Mouse (Mus musculus): Measurements from ENCODE around the gene Ahdc1. TPM values are rescaled to one million over a fixed set of nuclear protein-coding genes. Genes with fewer than 3 reads are reported as not detected.

Ahdc1 gene
- polyA plus RNA-seq, 1 experiment from 2014 or later = 6.3 TPM

- peak within 1 kb of the TSS; percentile 49 for H3K4me2 ChIP-seq
- 17% methylated on average over 21 of the region's 21 CpGs for WGBS
- peak within 1 kb of the TSS; percentile 19 for H3K4me3 ChIP-seq
- H3K9me3 ChIP-seq (replicated peaks) = no peaks in the 10 kb centered on the region
- H3K9ac ChIP-seq = peak within 1 kb of the TSS; percentile 1; the same call in 1 of the 2 replicates
- H3K4me1 ChIP-seq (replicated peaks) = peaks cover 26% of the 10 kb centered on the region
- peak within 1 kb of the TSS; percentile 42; the same call in 1 of the 2 replicates for H3K27ac ChIP-seq
- peaks cover 18% of the 10 kb centered on the region for H3K27me3 ChIP-seq
- no peaks in the 10 kb centered on the region for H3K36me3 ChIP-seq
- no peak for ATAC-seq (replicated peaks; ENCODE audit: insufficient number of reproducible peaks, insufficient read depth, low FRiP score, low read depth)
These were observed 37.2 kb upstream of the Ahdc1 start, which contains the start of gene Fgr for GRCm38 (mm10) chr4:132973814-132974398. Fgr (plus strand) TSS chr4:132974095.

- Histone ChIP-seq H3K9me3 (replicated peaks) (no peaks in the 10 kb centered on the region), H3K27ac (peak overlapping the region; percentile 42; the same call in 1 of the 2 replicates), H3K36me3 (no peaks in the 10 kb centered on the region), H3K4me2 (peak overlapping the region; percentile 49), H3K9ac (peak overlapping the region; percentile 1; the same call in 1 of the 2 replicates), H3K4me3 (peak overlapping the region; percentile 19), H3K27me3 (peaks cover 18% of the 10 kb centered on the region), H3K4me1 (replicated peaks) (peaks cover 26% of the 10 kb centered on the region)
- WGBS = 6% methylated on average over 15 of the region's 15 CpGs
- no peak for ATAC-seq (replicated peaks; ENCODE audit: insufficient number of reproducible peaks, insufficient read depth, low FRiP score, low read depth)
These were observed 36.2 kb upstream of the Ahdc1 start for GRCm38 (mm10) chr4:132974904-132975303.

- H3K9me3 ChIP-seq (replicated peaks) = no peaks in the 10 kb centered on the region
- WGBS = 75% methylated on average over 3 of the region's 3 CpGs
- peaks cover 26% of the 10 kb centered on the region for H3K4me1 ChIP-seq (replicated peaks)
- peaks cover 18% of the 10 kb centered on the region for H3K27me3 ChIP-seq
- H3K4me3 ChIP-seq = no peak overlapping the region
- H3K9ac ChIP-seq = no peak overlapping the region
- H3K36me3 ChIP-seq = no peaks in the 10 kb centered on the region
- H3K27ac ChIP-seq = 0 out of 2 replicates have a peak overlapping the region, but pooled peaks have one; percentile 30
- no peak overlapping the region for H3K4me2 ChIP-seq
- ATAC-seq (replicated peaks; ENCODE audit: insufficient number of reproducible peaks, insufficient read depth, low FRiP score, low read depth) = no peak
These were observed 35.3 kb upstream of the Ahdc1 start for GRCm38 (mm10) chr4:132975791-132976190.

- Histone ChIP-seq H3K27ac (0 out of 2 replicates have a peak overlapping the region, but pooled peaks have one; percentile 30), H3K36me3 (no peaks in the 10 kb centered on the region), H3K9ac (no peak overlapping the region), H3K27me3 (peaks cover 18% of the 10 kb centered on the region), H3K4me1 (replicated peaks) (peaks cover 26% of the 10 kb centered on the region), H3K9me3 (replicated peaks) (no peaks in the 10 kb centered on the region), H3K4me3 (no peak overlapping the region), H3K4me2 (no peak overlapping the region)
- 63% methylated on average over 6 of the region's 6 CpGs for whole genome bisulfite sequencing
- ATAC-seq (replicated peaks; ENCODE audit: insufficient number of reproducible peaks, insufficient read depth, low FRiP score, low read depth) = no peak
These were observed 34.3 kb upstream of the Ahdc1 start for GRCm38 (mm10) chr4:132976729-132977128.

DNA sequence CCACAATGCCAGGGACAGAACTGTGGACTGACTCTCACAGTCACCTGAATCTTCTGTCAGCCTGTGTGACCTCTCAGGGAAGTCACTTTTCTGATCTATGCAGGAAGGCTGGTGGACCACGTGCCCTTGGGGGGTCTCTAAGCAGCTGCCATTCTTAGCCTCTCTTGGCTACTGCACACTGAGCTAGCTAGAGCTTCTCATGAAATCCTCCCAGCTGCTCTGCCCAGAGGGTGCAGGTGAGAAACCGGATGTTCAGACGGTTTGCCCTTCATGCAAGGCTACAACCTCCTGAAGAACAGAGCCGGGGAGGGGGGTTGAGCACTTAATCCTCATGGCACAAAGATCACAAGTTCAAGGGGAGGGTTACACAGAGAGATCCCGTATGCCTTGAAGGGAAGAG, 33.5 kb upstream of the Ahdc1 start:
- Histone ChIP-seq H3K4me1 (replicated peaks) (peaks cover 27% of the 10 kb centered on the region), H3K27ac (peak overlapping the region; percentile 17; the same call in 1 of the 2 replicates), H3K4me2 (0 out of 2 replicates have a peak overlapping the region, but pooled peaks have one; percentile 11), H3K4me3 (no peak overlapping the region), H3K9me3 (replicated peaks) (no peaks in the 10 kb centered on the region), H3K9ac (no peak overlapping the region), H3K36me3 (no peaks in the 10 kb centered on the region), H3K27me3 (peaks cover 18% of the 10 kb centered on the region)
- no peak for ATAC-seq (replicated peaks; ENCODE audit: insufficient number of reproducible peaks, insufficient read depth, low FRiP score, low read depth)
- 39% methylated on average over 5 of the region's 5 CpGs for WGBS

DNA sequence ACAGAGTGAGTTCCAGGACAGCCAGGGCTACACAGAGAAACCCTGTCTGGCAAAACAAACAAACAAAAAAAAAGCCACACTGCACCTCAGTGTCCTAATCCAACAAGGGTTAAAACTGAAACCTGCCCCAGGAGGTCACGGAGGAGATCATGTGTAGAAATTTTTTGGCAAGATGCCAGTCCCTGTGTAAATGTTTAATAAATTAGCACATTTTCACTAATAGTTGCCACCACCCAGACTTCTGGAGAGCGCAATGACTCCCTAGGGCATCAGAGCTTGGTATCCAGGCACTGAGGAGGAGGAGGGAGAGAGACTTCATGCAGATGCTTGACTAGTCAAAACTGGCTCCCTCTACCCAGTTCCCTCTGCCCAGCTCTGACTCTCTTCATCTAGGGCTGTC, 31.9 kb upstream of the Ahdc1 start:
- Histone ChIP-seq H3K4me1 (replicated peaks) (peaks cover 28% of the 10 kb centered on the region), H3K27me3 (peaks cover 11% of the 10 kb centered on the region; the same call in 1 of the 2 replicates), H3K4me3 (no peak overlapping the region), H3K4me2 (no peak overlapping the region), H3K27ac (no peak overlapping the region), H3K9me3 (replicated peaks) (no peaks in the 10 kb centered on the region), H3K9ac (no peak overlapping the region), H3K36me3 (no peaks in the 10 kb centered on the region)
- WGBS = 72% methylated on average over 2 of the region's 2 CpGs
- no peak for ATAC-seq (replicated peaks; ENCODE audit: insufficient number of reproducible peaks, insufficient read depth, low FRiP score, low read depth)

DNA sequence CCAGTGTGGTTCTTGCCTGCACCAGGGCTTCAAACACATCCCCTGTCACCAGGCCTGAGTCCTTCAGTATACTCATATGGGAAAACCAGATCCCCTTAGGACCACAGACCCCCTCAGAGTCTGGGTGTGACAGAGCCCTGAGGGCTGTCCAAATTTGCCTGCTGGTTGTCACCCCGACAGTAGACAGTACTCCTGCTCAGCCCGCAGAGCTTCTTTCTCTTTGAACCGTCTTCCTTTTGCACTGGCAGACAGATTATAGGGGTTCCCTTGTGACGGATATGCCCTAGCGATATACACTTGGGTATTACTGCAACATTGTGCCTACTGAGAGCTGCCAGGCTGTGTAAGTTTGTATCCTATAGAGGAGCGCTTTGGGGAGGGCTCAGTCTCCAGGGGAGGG, 29.4 kb upstream of the Ahdc1 start:
- no peak overlapping the region for H3K4me3 ChIP-seq
- no peak overlapping the region for H3K9ac ChIP-seq
- H3K27ac ChIP-seq = no peak overlapping the region
- WGBS = 78% methylated on average over 6 of the region's 6 CpGs
- no peaks in the 10 kb centered on the region for H3K36me3 ChIP-seq
- H3K9me3 ChIP-seq (replicated peaks) = no peaks in the 10 kb centered on the region
- H3K4me1 ChIP-seq (replicated peaks) = peaks cover 26% of the 10 kb centered on the region
- no peak overlapping the region for H3K4me2 ChIP-seq
- no peaks in the 10 kb centered on the region for H3K27me3 ChIP-seq
- no peak for ATAC-seq (replicated peaks; ENCODE audit: insufficient number of reproducible peaks, insufficient read depth, low FRiP score, low read depth)

DNA sequence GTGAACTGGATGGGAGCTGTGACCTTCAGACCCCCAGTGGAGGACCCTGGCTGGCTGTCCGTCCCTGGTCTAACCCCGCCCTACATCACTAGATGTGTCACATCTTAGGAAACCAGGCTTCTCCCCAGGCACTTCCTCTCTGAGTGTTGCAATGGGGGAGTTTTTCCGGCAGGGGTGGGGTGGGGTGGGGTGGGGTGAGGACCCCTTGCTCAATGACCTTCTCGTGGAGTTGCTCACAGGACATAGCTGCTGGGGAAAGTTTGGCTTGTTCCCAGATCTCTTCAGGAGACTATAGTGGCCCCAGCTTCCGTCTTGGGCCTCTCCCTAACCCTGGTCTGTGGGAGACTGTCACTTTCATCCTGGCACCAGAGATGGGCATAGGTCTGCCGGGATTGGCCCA, 28.1 kb upstream of the Ahdc1 start:
- Histone ChIP-seq H3K9me3 (replicated peaks) (no peaks in the 10 kb centered on the region), H3K36me3 (no peaks in the 10 kb centered on the region), H3K4me2 (no peak overlapping the region), H3K4me3 (no peak overlapping the region), H3K27me3 (no peaks in the 10 kb centered on the region), H3K4me1 (replicated peaks) (peaks cover 26% of the 10 kb centered on the region), H3K27ac (peak overlapping the region; percentile 51; the same call in 1 of the 2 replicates), H3K9ac (no peak overlapping the region)
- ATAC-seq (replicated peaks; ENCODE audit: insufficient number of reproducible peaks, insufficient read depth, low FRiP score, low read depth) = 0 out of 2 replicates have a peak, but pooled peaks have one; percentile 40
- 58% methylated on average over 6 of the region's 6 CpGs for WGBS

DNA sequence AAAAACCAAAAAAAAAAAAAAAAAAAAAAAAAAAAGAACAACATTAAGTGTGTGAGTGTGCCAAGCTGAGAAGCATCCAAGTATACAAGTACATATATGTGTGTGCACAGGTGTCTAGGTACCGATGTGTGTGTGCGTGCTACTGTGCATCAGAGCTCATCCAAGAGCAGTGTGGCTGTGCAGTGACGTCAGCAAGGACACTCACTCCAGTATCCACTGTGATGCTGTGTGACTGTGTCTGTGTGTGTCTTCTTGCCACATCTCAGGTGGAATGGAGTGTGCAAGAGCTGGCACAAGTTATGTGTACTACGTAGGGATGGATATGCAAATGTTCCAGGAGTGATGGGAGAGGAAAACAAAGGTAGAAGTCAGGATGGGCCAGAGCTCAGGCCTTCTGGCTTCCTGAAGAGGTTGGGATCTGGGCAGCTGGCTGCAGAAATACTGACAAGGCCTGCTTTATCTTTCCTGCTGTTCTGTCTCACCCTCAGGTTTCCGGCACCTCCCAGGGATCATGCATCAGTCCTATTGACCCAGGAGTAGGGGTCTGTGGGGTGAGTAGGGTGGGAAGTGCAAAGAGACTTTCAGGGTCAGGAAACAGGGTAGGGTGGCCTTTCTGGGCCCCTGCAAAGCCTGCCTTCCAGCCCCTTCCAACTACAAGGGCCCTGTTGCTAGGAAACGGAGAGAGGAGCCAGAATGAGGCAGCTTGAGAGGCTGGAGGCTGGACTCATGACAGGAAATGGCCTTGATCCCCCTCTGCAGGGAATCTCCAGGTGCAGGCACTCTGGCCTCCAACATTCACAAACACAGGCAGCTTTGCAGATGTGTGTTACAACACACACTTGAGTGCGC, 27.2 kb upstream of the Ahdc1 start:
- H3K27ac ChIP-seq = peak overlapping the region; percentile 38
- H3K9me3 ChIP-seq (replicated peaks) = no peaks in the 10 kb centered on the region
- ATAC-seq (replicated peaks; ENCODE audit: insufficient number of reproducible peaks, insufficient read depth, low FRiP score, low read depth) = peak; percentile 54; the same call in 1 of the 2 replicates
- H3K9ac ChIP-seq = no peak overlapping the region
- no peaks in the 10 kb centered on the region for H3K36me3 ChIP-seq
- H3K4me2 ChIP-seq = no peak overlapping the region
- H3K4me1 ChIP-seq (replicated peaks) = peaks cover 26% of the 10 kb centered on the region
- no peaks in the 10 kb centered on the region for H3K27me3 ChIP-seq
- H3K4me3 ChIP-seq = no peak overlapping the region
- 54% methylated on average over 7 of the region's 7 CpGs for WGBS

GRCm38 (mm10) chr4:132988581-132989355, 22.3 kb upstream of the Ahdc1 start:
- Histone ChIP-seq H3K9me3 (replicated peaks) (no peaks in the 10 kb centered on the region), H3K4me3 (no peak overlapping the region), H3K9ac (no peak overlapping the region), H3K27ac (no peak overlapping the region), H3K36me3 (no peaks in the 10 kb centered on the region), H3K27me3 (no peaks in the 10 kb centered on the region), H3K4me1 (replicated peaks) (peaks cover 15% of the 10 kb centered on the region), H3K4me2 (no peak overlapping the region)
- ATAC-seq (replicated peaks; ENCODE audit: insufficient number of reproducible peaks, insufficient read depth, low FRiP score, low read depth) = no peak
- 85% methylated on average over 6 of the region's 6 CpGs for WGBS

DNA sequence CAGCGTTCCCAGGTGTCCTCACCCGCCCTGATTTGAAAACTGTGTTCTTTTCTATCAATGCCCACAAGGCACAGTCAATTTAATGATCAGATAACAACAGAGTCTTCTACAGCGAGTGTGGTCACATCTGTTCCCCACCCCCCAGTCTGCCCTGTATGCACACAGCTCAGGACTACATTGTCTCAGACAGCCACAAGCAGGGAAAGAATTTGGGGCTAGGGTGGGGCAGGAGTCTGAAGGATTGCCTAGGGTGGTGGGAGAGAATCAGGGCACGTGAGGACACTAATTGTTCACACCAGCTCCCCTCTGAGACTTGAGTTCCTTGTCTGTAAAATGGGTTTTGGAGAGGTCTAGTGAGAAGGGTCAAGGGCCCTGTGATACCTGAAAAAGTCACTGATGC, 17.5 kb upstream of the Ahdc1 start:
- Histone ChIP-seq H3K27me3 (no peaks in the 10 kb centered on the region), H3K4me1 (replicated peaks) (no peaks in the 10 kb centered on the region; the same call in 1 of the 2 replicates), H3K4me3 (no peak overlapping the region), H3K9me3 (replicated peaks) (no peaks in the 10 kb centered on the region), H3K9ac (no peak overlapping the region), H3K4me2 (no peak overlapping the region), H3K36me3 (no peaks in the 10 kb centered on the region), H3K27ac (no peak overlapping the region)
- ATAC-seq (replicated peaks; ENCODE audit: insufficient number of reproducible peaks, insufficient read depth, low FRiP score, low read depth) = no peak
- WGBS = 63% methylated on average over 4 of the region's 4 CpGs
